Mouse (Mus musculus): ENCODE measurements at regions not wholly inside any gene's neighbourhood (a gene's known extent, or its start where the extent isn't known, plus 50 kb on each side); places are given as distances from the start of the nearest gene placed in this dataset.

DNA sequence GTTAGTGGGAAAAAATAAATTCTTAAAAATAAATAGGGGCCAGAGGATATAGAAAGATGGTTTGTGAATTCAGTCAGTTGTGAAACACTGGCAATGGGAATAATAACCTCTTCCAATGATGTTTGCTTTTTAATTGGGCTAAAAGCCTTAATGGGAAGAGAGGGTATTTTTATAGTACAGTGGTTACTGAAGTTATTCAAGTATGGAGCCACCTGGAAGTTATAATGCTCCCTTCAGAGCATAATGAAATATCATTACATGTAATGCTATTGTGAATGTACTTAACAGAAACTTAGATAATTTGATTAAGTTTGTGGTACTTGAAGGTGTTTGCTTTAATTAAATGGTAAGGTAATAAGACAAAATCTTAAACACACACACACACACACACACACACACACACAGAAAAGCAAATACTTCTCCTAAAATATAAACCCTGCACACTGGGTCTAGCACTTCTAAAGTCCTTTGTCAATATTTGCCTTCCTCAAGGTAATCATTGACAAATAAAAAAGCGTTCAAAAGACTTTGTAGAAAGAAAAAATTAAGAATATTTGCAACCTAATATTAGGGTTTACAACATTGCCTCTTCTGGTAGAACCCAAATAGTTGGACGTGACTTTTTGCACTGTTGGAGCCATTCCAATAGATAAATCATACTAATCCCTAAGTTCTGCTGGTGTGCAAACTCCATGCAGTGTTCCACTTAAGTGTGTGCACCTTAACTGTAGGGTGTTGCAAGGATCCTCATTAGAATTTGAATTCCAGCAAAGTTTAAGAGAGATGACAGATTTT, 526.7 kb upstream of the Pdzrn3 start:
- Histone ChIP-seq H3K4me1 (ENCODE audit: control insufficient read depth in 2 of 2, insufficient read depth in 2 of 2, low read length in 2 of 2, poor library complexity in 1 of 2) (no peaks in the 10 kb centered on the region), H3K27ac (ENCODE audit: insufficient read depth, low read depth, low read length, poor library complexity, severe bottlenecking) (no peak overlapping the region), H3K9ac (ENCODE audit: insufficient read depth, low read depth, low read length, poor library complexity, severe bottlenecking) (no peak overlapping the region), H3K9me3 (ENCODE audit: control insufficient read depth, insufficient read depth, low read depth, low read length) (no peaks in the 10 kb centered on the region), H3K4me3 (ENCODE audit: insufficient read depth in 1 of 2, low read depth in 1 of 2, low read length in 2 of 2, poor library complexity in 1 of 2, severe bottlenecking in 1 of 2) (no peak overlapping the region), H3K36me3 (ENCODE audit: control insufficient read depth, insufficient read depth, low read length, poor library complexity, severe bottlenecking) (no peaks in the 10 kb centered on the region)
- DNase-seq (ENCODE audit: low read depth, low spot score) = no peak
- TF ChIP-seq HCFC1 (IDR thresholded peaks at IDR 0.05; ENCODE audit: borderline replicate concordance, insufficient read depth, low read length) (no peak), MAFK (IDR thresholded peaks at IDR 0.05; ENCODE audit: insufficient read depth, low read depth, low read length) (no peak), CHD2 (IDR thresholded peaks at IDR 0.05; ENCODE audit: low read depth, low read length) (no peak), ZC3H11A (IDR thresholded peaks at IDR 0.05; ENCODE audit: borderline replicate concordance, low read depth, low read length) (no peak), ZNF384 (IDR thresholded peaks at IDR 0.05; ENCODE audit: low read depth, low read length) (no peak)
- in situ Hi-C loops (cut with MboI; ENCODE audit: low sequenced_read_pairs in 2 of 2, unreplicated experiment in 2 of 2) = no loop called here

DNA sequence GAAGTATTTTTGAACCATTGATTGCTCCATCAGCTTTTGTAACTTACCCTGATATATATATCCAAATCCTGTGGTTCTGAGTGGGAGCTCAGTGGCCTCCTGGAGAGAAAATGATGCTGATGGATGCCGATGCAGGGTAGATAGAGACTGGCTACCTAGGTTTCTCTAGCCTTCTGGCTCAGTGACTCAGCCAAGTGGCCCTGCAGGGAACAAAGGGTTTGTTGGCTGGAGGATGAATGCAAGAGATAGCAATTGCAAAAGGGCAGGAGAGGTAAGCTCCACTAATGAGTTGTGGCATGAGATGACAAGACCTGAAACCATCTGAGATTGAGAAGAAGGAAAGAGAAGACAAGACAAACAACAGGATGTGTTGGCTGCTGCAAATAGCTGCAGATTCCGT, 524.6 kb upstream of the Pdzrn3 start:
- no peak for DNase-seq (ENCODE audit: low read depth, low spot score)
- no peaks in the 10 kb centered on the region for H3K36me3 ChIP-seq (ENCODE audit: control insufficient read depth, insufficient read depth, low read length, poor library complexity, severe bottlenecking)
- no peak overlapping the region for H3K4me3 ChIP-seq (ENCODE audit: insufficient read depth in 1 of 2, low read depth in 1 of 2, low read length in 2 of 2, poor library complexity in 1 of 2, severe bottlenecking in 1 of 2)
- H3K27ac ChIP-seq (ENCODE audit: insufficient read depth, low read depth, low read length, poor library complexity, severe bottlenecking) = no peak overlapping the region
- no peaks in the 10 kb centered on the region for H3K4me1 ChIP-seq (ENCODE audit: control insufficient read depth in 2 of 2, insufficient read depth in 2 of 2, low read length in 2 of 2, poor library complexity in 1 of 2)
- no peak overlapping the region for H3K9ac ChIP-seq (ENCODE audit: insufficient read depth, low read depth, low read length, poor library complexity, severe bottlenecking)
- TF ChIP-seq MAFK (IDR thresholded peaks at IDR 0.05; ENCODE audit: insufficient read depth, low read depth, low read length) (no peak), ZC3H11A (IDR thresholded peaks at IDR 0.05; ENCODE audit: borderline replicate concordance, low read depth, low read length) (no peak)
- no peaks in the 10 kb centered on the region for H3K9me3 ChIP-seq (ENCODE audit: control insufficient read depth, insufficient read depth, low read depth, low read length)
- in situ Hi-C loops (cut with MboI; ENCODE audit: low sequenced_read_pairs in 2 of 2, unreplicated experiment in 2 of 2) = no loop called here

DNA sequence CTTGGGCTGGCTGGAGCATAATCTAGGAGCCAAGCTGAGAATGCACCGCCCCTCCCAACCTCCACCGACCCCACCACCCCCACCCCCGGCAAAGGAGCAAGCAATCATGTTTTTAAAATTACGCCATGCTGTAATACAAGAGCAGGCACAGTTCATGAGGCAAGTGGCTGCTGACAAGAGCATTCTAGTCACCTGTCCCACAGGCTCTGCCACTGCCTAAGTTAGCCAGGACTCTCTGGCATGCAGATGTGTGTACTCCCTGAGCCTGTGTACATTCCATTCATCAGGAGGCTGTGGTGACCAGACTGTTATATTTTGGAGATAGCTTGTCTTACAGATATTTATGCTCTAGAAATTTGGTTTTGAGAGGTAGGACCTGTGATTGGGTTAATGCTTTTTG, 520.8 kb upstream of the Pdzrn3 start:
- no peaks in the 10 kb centered on the region for H3K9me3 ChIP-seq (ENCODE audit: control insufficient read depth, insufficient read depth, low read depth, low read length)
- H3K36me3 ChIP-seq (ENCODE audit: control insufficient read depth, insufficient read depth, low read length, poor library complexity, severe bottlenecking) = no peaks in the 10 kb centered on the region
- H3K27ac ChIP-seq (ENCODE audit: insufficient read depth, low read depth, low read length, poor library complexity, severe bottlenecking) = no peak overlapping the region
- TF ChIP-seq MAFK (IDR thresholded peaks at IDR 0.05; ENCODE audit: insufficient read depth, low read depth, low read length) (no peak), CHD2 (IDR thresholded peaks at IDR 0.05; ENCODE audit: low read depth, low read length) (no peak), ZNF384 (IDR thresholded peaks at IDR 0.05; ENCODE audit: low read depth, low read length) (no peak), HCFC1 (IDR thresholded peaks at IDR 0.05; ENCODE audit: borderline replicate concordance, insufficient read depth, low read length) (no peak), ZC3H11A (IDR thresholded peaks at IDR 0.05; ENCODE audit: borderline replicate concordance, low read depth, low read length) (no peak)
- no peak overlapping the region for H3K9ac ChIP-seq (ENCODE audit: insufficient read depth, low read depth, low read length, poor library complexity, severe bottlenecking)
- H3K4me3 ChIP-seq (ENCODE audit: insufficient read depth in 1 of 2, low read depth in 1 of 2, low read length in 2 of 2, poor library complexity in 1 of 2, severe bottlenecking in 1 of 2) = no peak overlapping the region
- no peaks in the 10 kb centered on the region for H3K4me1 ChIP-seq (ENCODE audit: control insufficient read depth in 2 of 2, insufficient read depth in 2 of 2, low read length in 2 of 2, poor library complexity in 1 of 2)
- no peak for DNase-seq (ENCODE audit: low read depth, low spot score)
- in situ Hi-C loops (cut with MboI; ENCODE audit: low sequenced_read_pairs in 2 of 2, unreplicated experiment in 2 of 2) = no loop called here

DNA sequence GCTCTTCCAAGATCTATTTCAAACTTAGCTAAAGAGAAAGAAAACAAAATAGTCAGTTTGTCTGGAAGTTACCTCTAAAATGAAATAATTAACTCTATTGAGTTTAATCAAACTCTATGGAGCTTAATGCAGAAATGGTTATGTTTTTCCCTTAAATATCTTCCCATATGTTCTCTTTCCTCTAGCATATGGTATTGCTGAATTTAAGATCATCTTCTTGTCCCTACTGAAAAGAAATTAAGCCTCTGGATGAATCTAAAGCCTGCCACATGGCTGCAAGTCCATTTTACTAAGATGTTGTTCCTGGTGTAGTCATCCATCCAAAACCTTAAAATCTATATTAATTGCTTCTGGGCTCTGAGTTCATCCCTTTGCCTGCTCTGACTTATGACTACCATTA, 513.0 kb upstream of the Pdzrn3 start:
- no peak for TF ChIP-seq CHD2 (IDR thresholded peaks at IDR 0.05; ENCODE audit: low read depth, low read length)
- TF ChIP-seq ZNF384 (IDR thresholded peaks at IDR 0.05; ENCODE audit: low read depth, low read length) = no peak
- TF ChIP-seq MAFK (IDR thresholded peaks at IDR 0.05; ENCODE audit: insufficient read depth, low read depth, low read length) = no peak
- TF ChIP-seq ZC3H11A (IDR thresholded peaks at IDR 0.05; ENCODE audit: borderline replicate concordance, low read depth, low read length) = no peak
- no peak for TF ChIP-seq HCFC1 (IDR thresholded peaks at IDR 0.05; ENCODE audit: borderline replicate concordance, insufficient read depth, low read length)
- no peak overlapping the region for H3K4me3 ChIP-seq (ENCODE audit: insufficient read depth in 1 of 2, low read depth in 1 of 2, low read length in 2 of 2, poor library complexity in 1 of 2, severe bottlenecking in 1 of 2)
- H3K9ac ChIP-seq (ENCODE audit: insufficient read depth, low read depth, low read length, poor library complexity, severe bottlenecking) = no peak overlapping the region
- DNase-seq (ENCODE audit: low read depth, low spot score) = no peak
- H3K36me3 ChIP-seq (ENCODE audit: control insufficient read depth, insufficient read depth, low read length, poor library complexity, severe bottlenecking) = no peaks in the 10 kb centered on the region
- no peak overlapping the region for H3K27ac ChIP-seq (ENCODE audit: insufficient read depth, low read depth, low read length, poor library complexity, severe bottlenecking)
- in situ Hi-C loops (cut with MboI; ENCODE audit: low sequenced_read_pairs in 2 of 2, unreplicated experiment in 2 of 2) = no loop called here
- H3K9me3 ChIP-seq (ENCODE audit: control insufficient read depth, insufficient read depth, low read depth, low read length) = no peaks in the 10 kb centered on the region
- H3K4me1 ChIP-seq (ENCODE audit: control insufficient read depth in 2 of 2, insufficient read depth in 2 of 2, low read length in 2 of 2, poor library complexity in 1 of 2) = no peaks in the 10 kb centered on the region

All from ES-E14 (cell line).